Mouse (Mus musculus) G1E (cell line): ENCODE results near the gene Tmeff2. TPM values are rescaled to one million over a fixed set of nuclear protein-coding genes. Genes with fewer than 3 reads are reported as not detected.

Experiments
- ATAC-seq: 2 replicates; pipeline ENCODE4 v1.8.0; 2016; ENCODE audit warnings: mild to moderate bottlenecking; ENCODE audit not compliant: insufficient number of reproducible peaks, poor library complexity, low FRiP score, severe bottlenecking; ENCODE audit errors: extremely low read depth
- DNase-seq: peaks from one replicate; pipeline ENCODE4 v3.0.0; 2012; ENCODE audit warnings: low spot score
- H3K27me3 ChIP-seq: 2 replicates; pipeline ENCODE4 v1.6.1; 2012; ENCODE audit warnings: mild to moderate bottlenecking, low read length, inconsistent platforms; ENCODE audit not compliant: insufficient read depth
- H3K36me3 ChIP-seq: replicated peaks from 2 replicates; pipeline ENCODE3; 2012; ENCODE audit warnings: mild to moderate bottlenecking, inconsistent platforms
- H3K4me1 ChIP-seq: 2 replicates; pipeline ENCODE4 v1.6.1; 2012; ENCODE audit warnings: low read depth, low read length, inconsistent platforms, mixed read lengths; ENCODE audit not compliant: insufficient read depth
- H3K4me3 ChIP-seq: 2 replicates; pipeline ENCODE4 v1.5.1; 2012; ENCODE audit warnings: low read depth, mild to moderate bottlenecking, inconsistent platforms, low read length, moderate library complexity, mixed read lengths
- H3K9me3 ChIP-seq: replicated peaks from 2 replicates; pipeline ENCODE4 v1.6.1; 2012; ENCODE audit warnings: inconsistent platforms
- CTCF ChIP-seq: IDR thresholded peaks from 2 replicates; pipeline ENCODE4 v1.5.1; 2012; ENCODE audit warnings: low read depth, low read length, inconsistent platforms, mixed read lengths
- GATA1 ChIP-seq: IDR thresholded peaks from 2 replicates; pipeline ENCODE4 v1.6.1; 2012; ENCODE audit warnings: borderline replicate concordance, low read length, inconsistent platforms, mixed read lengths
- GATA2 ChIP-seq: IDR thresholded peaks from 2 replicates; pipeline ENCODE4 v1.6.1; 2012; ENCODE audit warnings: low read depth, low read length, inconsistent platforms, borderline replicate concordance
- POLR2AphosphoS5 ChIP-seq: IDR thresholded peaks from 2 replicates; pipeline ENCODE4 v1.6.1; 2012; ENCODE audit warnings: low read depth, low read length, inconsistent platforms; ENCODE audit not compliant: insufficient replicate concordance
- TAL1 ChIP-seq: conservative IDR thresholded peaks from 2 replicates; pipeline ENCODE4 v1.6.1; 2012; ENCODE audit warnings: low read depth, low read length, inconsistent platforms, mixed read lengths
- polyA plus RNA-seq: library from polyadenylated mRNA; stranded (reverse); fragments of >175 nt; gene quantifications from 2 replicates; pipeline ENCODE4 v1.2.3, GENCODE M21; 2012
- total RNA-seq, 2 experiments: library from RNA; stranded (forward) in 1 of 2; stranded (reverse) in 1 of 2; fragments of 200-1000 nt in 1 of 2; fragments of >200 nt in 1 of 2; fragmentation: Nextera tagmentation in 1 of 2; gene quantifications; 2 replicates each; pipeline ENCODE4 v1.2.3; 2014 to 2017

The Tmeff2 gene
- total and polyA plus RNA-seq, 3 experiments = 0.49 TPM; not detected in 2

- DNase-seq = no peak
- Histone ChIP-seq H3K4me3 (no peak overlapping the region), H3K36me3 (no peaks in the 10 kb centered on the region), H3K4me1 (no peaks in the 10 kb centered on the region), H3K27me3 (no peaks in the 10 kb centered on the region), H3K9me3 (no peaks in the 10 kb centered on the region)
- ATAC-seq = no peak
- no peak for TF ChIP-seq CTCF
- TF ChIP-seq POLR2AphosphoS5 = no peak
- no peak for TF ChIP-seq TAL1
- no peak for TF ChIP-seq GATA2
- no peak for TF ChIP-seq GATA1
Measured at GRCm38 (mm10) chr1:51139605-51140004, 239.2 kb downstream of the Tmeff2 start.

- no peaks in the 10 kb centered on the region for H3K9me3 ChIP-seq
- DNase-seq = no peak
- no peaks in the 10 kb centered on the region for H3K27me3 ChIP-seq
- no peaks in the 10 kb centered on the region for H3K36me3 ChIP-seq
- no peak overlapping the region for H3K4me3 ChIP-seq
- H3K4me1 ChIP-seq = no peaks in the 10 kb centered on the region
- no peak for TF ChIP-seq CTCF
- no peak for ATAC-seq
Measured at GRCm38 (mm10) chr1:51141381-51141780, 240.9 kb downstream of the Tmeff2 start.

- no peak for DNase-seq
- Histone ChIP-seq H3K9me3 (no peaks in the 10 kb centered on the region), H3K36me3 (no peaks in the 10 kb centered on the region), H3K4me3 (no peak overlapping the region), H3K4me1 (no peaks in the 10 kb centered on the region), H3K27me3 (no peaks in the 10 kb centered on the region)
- TF ChIP-seq GATA1 (no peak), CTCF (no peak), GATA2 (no peak), POLR2AphosphoS5 (no peak), TAL1 (no peak)
- no peak for ATAC-seq
Measured at GRCm38 (mm10) chr1:51142729-51143128, 242.3 kb downstream of the Tmeff2 start.

GRCm38 (mm10) chr1:51145693-51146092, 245.2 kb downstream of the Tmeff2 start:
- no peak overlapping the region for H3K4me3 ChIP-seq
- H3K27me3 ChIP-seq = no peaks in the 10 kb centered on the region
- no peaks in the 10 kb centered on the region for H3K9me3 ChIP-seq
- TF ChIP-seq CTCF (no peak), TAL1 (no peak), GATA2 (no peak), GATA1 (no peak), POLR2AphosphoS5 (no peak)
- no peak for ATAC-seq
- H3K36me3 ChIP-seq = no peaks in the 10 kb centered on the region
- no peaks in the 10 kb centered on the region for H3K4me1 ChIP-seq
- no peak for DNase-seq

GRCm38 (mm10) chr1:51148481-51149137, 248.2 kb downstream of the Tmeff2 start:
- Histone ChIP-seq H3K4me3 (no peak overlapping the region), H3K9me3 (no peaks in the 10 kb centered on the region), H3K4me1 (no peaks in the 10 kb centered on the region), H3K27me3 (no peaks in the 10 kb centered on the region), H3K36me3 (no peaks in the 10 kb centered on the region)
- no peak for DNase-seq
- ATAC-seq = no peak
- TF ChIP-seq GATA2 (no peak), POLR2AphosphoS5 (no peak), GATA1 (no peak), CTCF (no peak), TAL1 (no peak)

GRCm38 (mm10) chr1:51149488-51149887, 249.0 kb downstream of the Tmeff2 start:
- no peak for DNase-seq
- Histone ChIP-seq H3K27me3 (no peaks in the 10 kb centered on the region), H3K9me3 (no peaks in the 10 kb centered on the region), H3K36me3 (no peaks in the 10 kb centered on the region), H3K4me1 (no peaks in the 10 kb centered on the region), H3K4me3 (no peak overlapping the region)
- TF ChIP-seq POLR2AphosphoS5 (no peak), GATA2 (no peak), GATA1 (no peak), TAL1 (no peak), CTCF (no peak)
- ATAC-seq = no peak

GRCm38 (mm10) chr1:51149890-51150289, 249.4 kb downstream of the Tmeff2 start:
- H3K27me3 ChIP-seq = no peaks in the 10 kb centered on the region
- H3K4me1 ChIP-seq = no peaks in the 10 kb centered on the region
- H3K36me3 ChIP-seq = no peaks in the 10 kb centered on the region
- H3K9me3 ChIP-seq = no peaks in the 10 kb centered on the region
- no peak for TF ChIP-seq CTCF
- TF ChIP-seq TAL1 = no peak
- no peak for TF ChIP-seq GATA2
- no peak for TF ChIP-seq POLR2AphosphoS5
- TF ChIP-seq GATA1 = no peak
- ATAC-seq = no peak
- DNase-seq = no peak
- no peak overlapping the region for H3K4me3 ChIP-seq
